Mouse (Mus musculus): ENCODE measurements around the gene Snx22. TPM values are rescaled to one million over a fixed set of nuclear protein-coding genes. Genes with fewer than 3 reads are reported as not detected.

Gene Snx22
- 0.77 and 1.2 TPM in 2 replicates for polyA plus RNA-seq (2015; fragmentation: Nextera tagmentation; extraction: Ambion mirVana)

GRCm38 (mm10) chr9:66069583-66069982 lies at the start of gene Snx22:
Snx22 (minus strand) TSS chr9:66069719.

DNA sequence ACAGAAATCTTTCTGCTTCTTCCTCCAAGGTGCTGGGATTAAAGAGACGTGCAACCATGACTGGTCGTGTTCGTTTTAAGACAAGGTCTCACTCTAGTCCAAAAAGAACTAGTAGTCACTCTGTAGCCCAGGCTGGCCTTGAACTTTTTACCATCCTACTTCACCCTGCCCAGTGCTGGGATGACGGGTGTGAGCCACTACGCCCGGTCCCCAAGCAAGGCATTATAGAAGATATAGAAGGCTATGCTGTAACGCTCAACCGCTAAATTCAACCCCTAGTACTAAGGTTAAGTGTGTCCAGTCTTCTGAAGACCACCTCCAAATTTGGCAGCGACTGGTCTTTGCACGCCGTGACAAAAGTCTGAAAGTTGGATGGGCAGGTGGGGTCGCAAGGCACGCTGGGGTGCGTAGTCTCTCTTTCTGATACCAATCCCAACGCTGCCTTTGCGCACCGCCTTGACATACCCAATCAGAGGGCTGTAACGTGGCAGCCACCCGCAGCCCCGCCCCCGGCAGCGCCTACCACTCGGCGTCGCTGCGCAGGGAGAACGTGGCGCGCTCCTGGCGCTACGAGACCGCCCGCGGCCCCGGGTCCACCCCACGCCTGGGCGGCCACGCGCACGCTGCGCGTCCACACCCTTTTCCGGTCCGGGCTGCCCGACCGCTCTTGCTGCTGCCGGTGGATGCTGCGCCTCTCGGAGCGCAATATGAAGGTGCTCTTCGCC lies 9.8 kb downstream of the Snx22 start, which contains the start of gene Ppib:
Gene Ppib (plus strand): TSS at position 640 of the 725 bp plus-strand sequence.

Other genes with a start within 250 kb of the Snx22 start
- gene Zfp609, start 242.2 kb downstream of the Snx22 start, polyA plus RNA-seq (2015; fragmentation: Nextera tagmentation; extraction: Ambion mirVana), result 2.6 and 2.9 TPM in 2 replicates
- 23.7 and 33.2 TPM in 2 replicates for gene Pclaf, start 179.5 kb downstream of the Snx22 start, polyA plus RNA-seq (2015; fragmentation: Nextera tagmentation; extraction: Ambion mirVana)
- 14.0 and 15.6 TPM in 2 replicates for gene Trip4, start 160.9 kb downstream of the Snx22 start, polyA plus RNA-seq (2015; fragmentation: Nextera tagmentation; extraction: Ambion mirVana)
- gene Csnk1g1, start 160.8 kb downstream of the Snx22 start, polyA plus RNA-seq (2015; fragmentation: Nextera tagmentation; extraction: Ambion mirVana), result 4.7 and 5.7 TPM in 2 replicates
- 306 and 390 TPM in 2 replicates for gene Ppib, start 9.5 kb downstream of the Snx22 start, polyA plus RNA-seq (2015; fragmentation: Nextera tagmentation; extraction: Ambion mirVana)
- 75.9 and 83.1 TPM in 2 replicates for gene Snx1, start 56.9 kb upstream of the Snx22 start, polyA plus RNA-seq (2015; fragmentation: Nextera tagmentation; extraction: Ambion mirVana)
- 99.3 and 111 TPM in 2 replicates for gene Ciao2a, start 56.9 kb upstream of the Snx22 start, polyA plus RNA-seq (2015; fragmentation: Nextera tagmentation; extraction: Ambion mirVana)
- gene Dapk2, start 88.5 kb upstream of the Snx22 start, polyA plus RNA-seq (2015; fragmentation: Nextera tagmentation; extraction: Ambion mirVana), result 4.2 and 5.3 TPM in 2 replicates

Data from skeletal muscle tissue, postnatal 0 days (tissue).